Mouse (Mus musculus): ENCODE results near the gene Mpig6b. TPM values are rescaled to one million over a fixed set of nuclear protein-coding genes. Genes with fewer than 3 reads are reported as not detected.
A peak's percentile ranks its signal among the peaks of the same experiment; 100 is the strongest.

Gene Mpig6b
- polyA plus RNA-seq, 1 experiment from 2014 or later: 1.8 TPM

- H3K27ac ChIP-seq (ENCODE audit: low read depth, low read length): 0 out of 2 replicates have a peak overlapping the region, but pooled peaks have one; percentile 15
- H3K4me2 ChIP-seq: peak overlapping the region; percentile 55
- ATAC-seq (replicated peaks; ENCODE audit: insufficient number of reproducible peaks, low FRiP score, low TSS enrichment): no peak
- H3K36me3 ChIP-seq (ENCODE audit: control insufficient read depth, insufficient read depth, low read length): no peaks in the 10 kb centered on the region
- no peak overlapping the region for H3K4me3 ChIP-seq (ENCODE audit: low read depth, low read length)
- H3K9me3 ChIP-seq (replicated peaks; ENCODE audit: control insufficient read depth, low read length): no peaks in the 10 kb centered on the region
- H3K4me1 ChIP-seq (ENCODE audit: control insufficient read depth, insufficient read depth, low read length): peaks cover 19% of the 10 kb centered on the region
- WGBS (ENCODE audit: insufficient replicate concordance): 34% methylated on average over 6 of the region's 6 CpGs
- peak overlapping the region; percentile 17; the same call in 1 of the 2 replicates for H3K9ac ChIP-seq (ENCODE audit: low read depth, low read length)
- H3K27me3 ChIP-seq (ENCODE audit: control insufficient read depth, insufficient read depth, low read length): no peaks in the 10 kb centered on the region
These were observed 14.3 kb upstream of the Mpig6b start for GRCm38 (mm10) chr17:35080248-35080647.

GRCm38 (mm10) chr17:35079778-35080177 is 13.8 kb upstream of the Mpig6b start:
- H3K4me2 ChIP-seq: peak overlapping the region; percentile 55

GRCm38 (mm10) chr17:35077786-35078233 is 11.8 kb upstream of the Mpig6b start, which contains the start of gene Ly6g6d:
Gene Ly6g6d (minus strand): TSS chr17:35078065.
- H3K36me3 ChIP-seq (ENCODE audit: control insufficient read depth, insufficient read depth, low read length): no peaks in the 10 kb centered on the region
- H3K27me3 ChIP-seq (ENCODE audit: control insufficient read depth, insufficient read depth, low read length): no peaks in the 10 kb centered on the region
- H3K27ac ChIP-seq (ENCODE audit: low read depth, low read length): peak within 1 kb of the TSS; percentile 35; the same call in 1 of the 2 replicates
- 0 out of 2 replicates have a peak, but pooled peaks have one; percentile 31 for ATAC-seq (replicated peaks; ENCODE audit: insufficient number of reproducible peaks, low FRiP score, low TSS enrichment)
- peak within 1 kb of the TSS; percentile 67 for H3K4me2 ChIP-seq
- H3K4me3 ChIP-seq (ENCODE audit: low read depth, low read length): peak within 1 kb of the TSS; percentile 32
- no peaks in the 10 kb centered on the region for H3K9me3 ChIP-seq (replicated peaks; ENCODE audit: control insufficient read depth, low read length)
- H3K4me1 ChIP-seq (ENCODE audit: control insufficient read depth, insufficient read depth, low read length): peaks cover 19% of the 10 kb centered on the region
- H3K9ac ChIP-seq (ENCODE audit: low read depth, low read length): peak within 1 kb of the TSS; percentile 72
- WGBS (ENCODE audit: insufficient replicate concordance): 16% methylated on average over 14 of the region's 14 CpGs

More at GRCm38 (mm10) chr17:35079778-35080177, 13.8 kb upstream of the Mpig6b start:
- 0 out of 2 replicates have a peak overlapping the region, but pooled peaks have one; percentile 15 for H3K27ac ChIP-seq (ENCODE audit: low read depth, low read length)
- peak overlapping the region; percentile 17; the same call in 1 of the 2 replicates for H3K9ac ChIP-seq (ENCODE audit: low read depth, low read length)
- peaks cover 19% of the 10 kb centered on the region for H3K4me1 ChIP-seq (ENCODE audit: control insufficient read depth, insufficient read depth, low read length)
- no peaks in the 10 kb centered on the region for H3K36me3 ChIP-seq (ENCODE audit: control insufficient read depth, insufficient read depth, low read length)
- 0 out of 2 replicates have a peak overlapping the region, but pooled peaks have one; percentile 12 for H3K4me3 ChIP-seq (ENCODE audit: low read depth, low read length)
- no peaks in the 10 kb centered on the region for H3K9me3 ChIP-seq (replicated peaks; ENCODE audit: control insufficient read depth, low read length)
- WGBS (ENCODE audit: insufficient replicate concordance): 10% methylated on average over 9 of the region's 9 CpGs
- 0 out of 2 replicates have a peak, but pooled peaks have one; percentile 40 for ATAC-seq (replicated peaks; ENCODE audit: insufficient number of reproducible peaks, low FRiP score, low TSS enrichment)
- H3K27me3 ChIP-seq (ENCODE audit: control insufficient read depth, insufficient read depth, low read length): no peaks in the 10 kb centered on the region

GRCm38 (mm10) chr17:35077285-35077684 is 11.3 kb upstream of the Mpig6b start:
- Histone ChIP-seq H3K9me3 (replicated peaks; ENCODE audit: control insufficient read depth, low read length) (no peaks in the 10 kb centered on the region), H3K4me2 (peak overlapping the region; percentile 67), H3K9ac (ENCODE audit: low read depth, low read length) (peak overlapping the region; percentile 72), H3K36me3 (ENCODE audit: control insufficient read depth, insufficient read depth, low read length) (no peaks in the 10 kb centered on the region), H3K4me1 (ENCODE audit: control insufficient read depth, insufficient read depth, low read length) (peaks cover 19% of the 10 kb centered on the region), H3K27me3 (ENCODE audit: control insufficient read depth, insufficient read depth, low read length) (no peaks in the 10 kb centered on the region), H3K4me3 (ENCODE audit: low read depth, low read length) (no peak overlapping the region; the same call in 1 of the 2 replicates), H3K27ac (ENCODE audit: low read depth, low read length) (peak overlapping the region; percentile 35; the same call in 1 of the 2 replicates)
- ATAC-seq (replicated peaks; ENCODE audit: insufficient number of reproducible peaks, low FRiP score, low TSS enrichment): no peak
- WGBS (ENCODE audit: insufficient replicate concordance): 43% methylated on average over 2 of the region's 2 CpGs

- Histone ChIP-seq H3K36me3 (ENCODE audit: control insufficient read depth, insufficient read depth, low read length) (no peaks in the 10 kb centered on the region), H3K4me3 (ENCODE audit: low read depth, low read length) (peak within 1 kb of the TSS; percentile 32), H3K4me2 (peak within 1 kb of the TSS; percentile 67), H3K27me3 (ENCODE audit: control insufficient read depth, insufficient read depth, low read length) (no peaks in the 10 kb centered on the region), H3K27ac (ENCODE audit: low read depth, low read length) (peak within 1 kb of the TSS; percentile 35; the same call in 1 of the 2 replicates), H3K9me3 (replicated peaks; ENCODE audit: control insufficient read depth, low read length) (no peaks in the 10 kb centered on the region), H3K4me1 (ENCODE audit: control insufficient read depth, insufficient read depth, low read length) (peaks cover 19% of the 10 kb centered on the region), H3K9ac (ENCODE audit: low read depth, low read length) (peak within 1 kb of the TSS; percentile 72)
- WGBS (ENCODE audit: insufficient replicate concordance): 30% methylated on average over 10 of the region's 10 CpGs
- no peak for ATAC-seq (replicated peaks; ENCODE audit: insufficient number of reproducible peaks, low FRiP score, low TSS enrichment)
These were observed 10.7 kb upstream of the Mpig6b start, which contains the start of gene Ly6g6e for GRCm38 (mm10) chr17:35076507-35077176. Gene Ly6g6e (plus strand): TSS chr17:35076902.

- Histone ChIP-seq H3K36me3 (ENCODE audit: control insufficient read depth, insufficient read depth, low read length) (no peaks in the 10 kb centered on the region), H3K9ac (ENCODE audit: low read depth, low read length) (no peak overlapping the region), H3K27ac (ENCODE audit: low read depth, low read length) (no peak overlapping the region), H3K9me3 (replicated peaks; ENCODE audit: control insufficient read depth, low read length) (no peaks in the 10 kb centered on the region), H3K4me1 (ENCODE audit: control insufficient read depth, insufficient read depth, low read length) (peaks cover 14% of the 10 kb centered on the region; the same call in 1 of the 2 replicates), H3K4me3 (ENCODE audit: low read depth, low read length) (no peak overlapping the region), H3K4me2 (no peak overlapping the region), H3K27me3 (ENCODE audit: control insufficient read depth, insufficient read depth, low read length) (no peaks in the 10 kb centered on the region)
- ATAC-seq (replicated peaks; ENCODE audit: insufficient number of reproducible peaks, low FRiP score, low TSS enrichment): no peak
- 43% methylated on average over 17 of the region's 17 CpGs for WGBS (ENCODE audit: insufficient replicate concordance)
These were observed 8.1 kb upstream of the Mpig6b start for GRCm38 (mm10) chr17:35074097-35074496.

- ATAC-seq (replicated peaks; ENCODE audit: insufficient number of reproducible peaks, low FRiP score, low TSS enrichment): no peak
These were observed 5.5 kb upstream of the Mpig6b start for GRCm38 (mm10) chr17:35071454-35071853.

GRCm38 (mm10) chr17:35070556-35071229 is 4.7 kb upstream of the Mpig6b start:
- no peak for ATAC-seq (replicated peaks; ENCODE audit: insufficient number of reproducible peaks, low FRiP score, low TSS enrichment)
- Histone ChIP-seq H3K27ac (ENCODE audit: low read depth, low read length) (no peak overlapping the region), H3K9ac (ENCODE audit: low read depth, low read length) (no peak overlapping the region), H3K27me3 (ENCODE audit: control insufficient read depth, insufficient read depth, low read length) (peaks cover 25% of the 10 kb centered on the region), H3K36me3 (ENCODE audit: control insufficient read depth, insufficient read depth, low read length) (no peaks in the 10 kb centered on the region), H3K9me3 (replicated peaks; ENCODE audit: control insufficient read depth, low read length) (no peaks in the 10 kb centered on the region), H3K4me3 (ENCODE audit: low read depth, low read length) (no peak overlapping the region), H3K4me1 (ENCODE audit: control insufficient read depth, insufficient read depth, low read length) (peaks cover 4% of the 10 kb centered on the region; the same call in 1 of the 2 replicates), H3K4me2 (no peak overlapping the region)
- WGBS (ENCODE audit: insufficient replicate concordance): 49% methylated on average over 6 of the region's 6 CpGs

More at GRCm38 (mm10) chr17:35071454-35071853, 5.5 kb upstream of the Mpig6b start:
- Histone ChIP-seq H3K9me3 (replicated peaks; ENCODE audit: control insufficient read depth, low read length) (no peaks in the 10 kb centered on the region), H3K36me3 (ENCODE audit: control insufficient read depth, insufficient read depth, low read length) (no peaks in the 10 kb centered on the region), H3K4me3 (ENCODE audit: low read depth, low read length) (no peak overlapping the region), H3K4me2 (no peak overlapping the region), H3K27me3 (ENCODE audit: control insufficient read depth, insufficient read depth, low read length) (peaks cover 17% of the 10 kb centered on the region), H3K9ac (ENCODE audit: low read depth, low read length) (no peak overlapping the region), H3K4me1 (ENCODE audit: control insufficient read depth, insufficient read depth, low read length) (0 out of 2 replicates have a peak, but pooled peaks cover 4% of the 10 kb centered on the region), H3K27ac (ENCODE audit: low read depth, low read length) (no peak overlapping the region)
- WGBS (ENCODE audit: insufficient replicate concordance): 77% methylated on average over 9 of the region's 9 CpGs

All from heart, embryonic 11.5 days (tissue).